Mouse (Mus musculus): Measurements from ENCODE around the gene Chchd6. TPM values are rescaled to one million over a fixed set of nuclear protein-coding genes. Genes with fewer than 3 reads are reported as not detected.
A peak's percentile ranks its signal among the peaks of the same experiment; 100 is the strongest.

Gene Chchd6
- total and polyA plus RNA-seq, 3 experiments: 49.5 to 74.7 TPM; not detected in 1

DNA sequence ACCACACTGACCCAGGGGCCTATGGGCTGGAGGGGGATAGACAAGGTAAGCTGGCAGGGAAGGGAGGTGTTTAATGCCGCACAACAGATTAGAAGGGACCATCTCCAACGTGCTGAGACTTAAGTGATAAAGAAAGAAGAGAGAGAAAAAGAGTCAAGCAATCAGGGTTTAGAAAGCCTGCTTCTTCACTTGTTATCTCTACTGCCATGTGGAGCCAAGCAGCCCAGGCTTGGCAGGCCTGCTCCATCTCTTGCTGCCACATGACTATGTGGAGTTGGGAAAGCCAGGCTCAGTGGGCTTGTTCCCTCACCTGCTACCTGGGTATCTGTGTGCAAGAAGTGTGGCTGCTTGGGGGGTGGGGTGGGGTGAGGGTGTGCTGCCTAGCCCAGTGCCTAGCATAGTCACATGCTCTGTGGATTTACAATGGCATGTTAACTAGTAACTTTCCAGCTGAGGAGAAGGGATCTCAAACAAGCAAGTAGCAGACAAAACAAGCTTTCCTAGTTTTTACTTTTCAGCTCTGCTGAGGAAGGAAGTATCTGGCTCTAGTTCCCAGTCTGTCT lies 163.5 kb downstream of the Chchd6 start:
- Histone ChIP-seq H3K4me3 (ENCODE audit: control insufficient read depth in 1 of 2, insufficient read depth in 1 of 2, low read depth in 2 of 2, low read length in 2 of 2) (no peak overlapping the region), H3K79me2 (ENCODE audit: control insufficient read depth, insufficient read depth, low read length, poor library complexity) (no peaks in the 10 kb centered on the region), H3K27ac (ENCODE audit: control insufficient read depth, low read depth, low read length) (no peak overlapping the region), H3K4me1 (ENCODE audit: control insufficient read depth in 1 of 2, insufficient read depth in 2 of 2, low read length in 2 of 2) (peaks cover 3 to 8% of the 10 kb centered on the region in 2 experiments; a peak in 2 of 4 replicates), H3K9me3 (replicated peaks; ENCODE audit: insufficient read depth, low read length) (no peaks in the 10 kb centered on the region), H3K27me3 (ENCODE audit: control insufficient read depth in 1 of 2, insufficient read depth in 2 of 2, low read length in 2 of 2) (no peaks in the 10 kb centered on the region), H3K9ac (ENCODE audit: control insufficient read depth, low read depth, low read length, poor library complexity, severe bottlenecking) (no peak overlapping the region), H3K36me3 (ENCODE audit: control insufficient read depth in 1 of 2, insufficient read depth in 2 of 2, low read length in 2 of 2) (peaks cover 0 to 2% of the 10 kb centered on the region in 2 experiments; a peak in 2 of 4 replicates)
- peak; percentile 59 for DNase-seq (ENCODE audit: low read depth, low spot score)
- TF ChIP-seq ETS1 (IDR thresholded peaks at IDR 0.05; ENCODE audit: low read depth, low read length) (0 out of 2 replicates have a peak, but pooled peaks have one; percentile 20), UBTF (IDR thresholded peaks at IDR 0.05; ENCODE audit: borderline replicate concordance, insufficient read depth, low read depth, low read length) (no peak), TBP (IDR thresholded peaks at IDR 0.05; ENCODE audit: low read depth, low read length) (no peak), ELF1 (IDR thresholded peaks at IDR 0.05; ENCODE audit: low read depth, low read length) (no peak), ZMIZ1 (IDR thresholded peaks at IDR 0.05; ENCODE audit: low read depth, low read length) (no peak), ZC3H11A (IDR thresholded peaks at IDR 0.05; ENCODE audit: low read depth, low read length) (no peak), POLR2A (IDR thresholded peaks at IDR 0.05; ENCODE audit: control insufficient read depth in 1 of 2, insufficient read depth in 1 of 2, low read depth in 1 of 2, low read length in 2 of 2, poor library complexity in 1 of 2) (no peak), MAFK (IDR thresholded peaks at IDR 0.05; ENCODE audit: borderline replicate concordance, low read depth, low read length) (no peak), USF2 (IDR thresholded peaks at IDR 0.05; ENCODE audit: borderline replicate concordance in 1 of 2, insufficient read depth in 1 of 2, low read depth in 1 of 2, low read length in 2 of 2) (no peak), GATA1 (IDR thresholded peaks at IDR 0.05; ENCODE audit: low read depth, low read length) (peak; percentile 87), CTCF (IDR thresholded peaks at IDR 0.05 in 2 of 3, conservative IDR thresholded peaks at IDR 0.05 in 1 of 3; ENCODE audit: control insufficient read depth in 1 of 3, insufficient read depth in 1 of 3, low read depth in 2 of 3, low read length in 3 of 3, poor library complexity in 1 of 3, severe bottlenecking in 1 of 3) (no peak), RCOR1 (IDR thresholded peaks at IDR 0.05; ENCODE audit: low read depth, low read length) (peak; percentile 94), POLR2AphosphoS5 (IDR thresholded peaks at IDR 0.05; ENCODE audit: borderline replicate concordance, low read depth, low read length) (no peak), CHD1 (IDR thresholded peaks at IDR 0.05; ENCODE audit: low read depth, low read length) (no peak), KAT2A (conservative IDR thresholded peaks at IDR 0.05; ENCODE audit: low read depth, low read length) (no peak), ZKSCAN1 (IDR thresholded peaks at IDR 0.05; ENCODE audit: low read depth, low read length) (no peak), E2F4 (IDR thresholded peaks at IDR 0.05; ENCODE audit: borderline replicate concordance, low read depth, low read length) (no peak), MAZ (IDR thresholded peaks at IDR 0.05; ENCODE audit: low read depth, low read length) (no peak), POLR2AphosphoS2 (IDR thresholded peaks at IDR 0.05; ENCODE audit: low read length) (no peak), NRF1 (IDR thresholded peaks at IDR 0.05; ENCODE audit: insufficient read depth, low read depth, low read length, poor library complexity, severe bottlenecking) (no peak), TCF12 (IDR thresholded peaks at IDR 0.05; ENCODE audit: low read depth, low read length) (peak; percentile 74), BHLHE40 (IDR thresholded peaks at IDR 0.05; ENCODE audit: borderline replicate concordance, low read depth, low read length) (0 out of 2 replicates have a peak, but pooled peaks have one; percentile 16), MAX (IDR thresholded peaks at IDR 0.05; ENCODE audit: low read length) (peak; percentile 58), GABPA (IDR thresholded peaks at IDR 0.05; ENCODE audit: low read depth, low read length) (no peak), MEF2A (IDR thresholded peaks at IDR 0.05; ENCODE audit: extremely low read depth, insufficient replicate concordance, low read depth, low read length, poor library complexity, severe bottlenecking) (no peak), EP300 (IDR thresholded peaks at IDR 0.05; ENCODE audit: low read depth in 1 of 2, low read length in 2 of 2) (peak; percentile 72 to 74), HCFC1 (IDR thresholded peaks at IDR 0.05; ENCODE audit: low read depth, low read length) (no peak), SMC3 (IDR thresholded peaks at IDR 0.05; ENCODE audit: low read depth, low read length) (no peak), USF1 (IDR thresholded peaks at IDR 0.05; ENCODE audit: low read depth, low read length) (peak; percentile 56; the same call in 1 of the 2 replicates), MYB (IDR thresholded peaks at IDR 0.05; ENCODE audit: low read depth, low read length) (no peak), ZNF384 (IDR thresholded peaks at IDR 0.05; ENCODE audit: low read depth, low read length) (no peak), MXI1 (IDR thresholded peaks at IDR 0.05; ENCODE audit: low read depth, low read length) (peak; percentile 52; the same call in 1 of the 2 replicates), TAL1 (IDR thresholded peaks at IDR 0.05; ENCODE audit: low read length) (peak; percentile 83), CHD2 (IDR thresholded peaks at IDR 0.05; ENCODE audit: low read length) (no peak), NELFE (IDR thresholded peaks at IDR 0.05; ENCODE audit: low read depth, low read length) (no peak), MYC (IDR thresholded peaks at IDR 0.05; ENCODE audit: low read depth, low read length) (peak; percentile 56; the same call in 1 of the 2 replicates), JUND (IDR thresholded peaks at IDR 0.05; ENCODE audit: low read depth, low read length) (no peak)

All from MEL (cell line).